Mouse (Mus musculus): Measurements from ENCODE around the gene Ifitm10. TPM values are rescaled to one million over a fixed set of nuclear protein-coding genes. Genes with fewer than 3 reads are reported as not detected.

The Ifitm10 gene
- polyA plus RNA-seq, 1 experiment from 2014 or later, result 1.9 TPM

Other genes with a start within 250 kb of the Ifitm10 start
- not detected in 2 replicates for gene Gm39115, start 237.7 kb downstream of the Ifitm10 start, polyA plus RNA-seq (2015; fragmentation: Nextera tagmentation; extraction: Ambion mirVana)
- gene Gm45337, start 229.1 kb downstream of the Ifitm10 start, polyA plus RNA-seq (2015; fragmentation: Nextera tagmentation; extraction: Ambion mirVana), result not detected in 2 replicates
- not detected in 2 replicates for gene Gm29735, start 216.6 kb downstream of the Ifitm10 start, polyA plus RNA-seq (2015; fragmentation: Nextera tagmentation; extraction: Ambion mirVana)
- gene Gm4553, start 208.0 kb downstream of the Ifitm10 start, polyA plus RNA-seq (2015; fragmentation: Nextera tagmentation; extraction: Ambion mirVana), result not detected in 2 replicates
- gene Krtap5-2, start 197.7 kb downstream of the Ifitm10 start, polyA plus RNA-seq (2015; fragmentation: Nextera tagmentation; extraction: Ambion mirVana), result not detected in 2 replicates
- not detected in 2 replicates for gene Gm10153, start 183.4 kb downstream of the Ifitm10 start, polyA plus RNA-seq (2015; fragmentation: Nextera tagmentation; extraction: Ambion mirVana)
- gene Krtap5-3, start 172.4 kb downstream of the Ifitm10 start, polyA plus RNA-seq (2015; fragmentation: Nextera tagmentation; extraction: Ambion mirVana), result not detected in 2 replicates
- gene Gm7579, start 161.9 kb downstream of the Ifitm10 start, polyA plus RNA-seq (2015; fragmentation: Nextera tagmentation; extraction: Ambion mirVana), result not detected in 2 replicates
- gene Krtap5-5, start 143.8 kb downstream of the Ifitm10 start, polyA plus RNA-seq (2015; fragmentation: Nextera tagmentation; extraction: Ambion mirVana), result not detected in 2 replicates
- gene Gm40460, start 132.7 kb downstream of the Ifitm10 start, polyA plus RNA-seq (2015; fragmentation: Nextera tagmentation; extraction: Ambion mirVana), result not detected in 2 replicates
- gene Gm2431, start 115.4 kb downstream of the Ifitm10 start, polyA plus RNA-seq (2015; fragmentation: Nextera tagmentation; extraction: Ambion mirVana), result not detected in 2 replicates
- not detected in 2 replicates for gene Gm4559, start 99.4 kb downstream of the Ifitm10 start, polyA plus RNA-seq (2015; fragmentation: Nextera tagmentation; extraction: Ambion mirVana)
- not detected in 2 replicates for gene Krtap5-1, start 76.6 kb downstream of the Ifitm10 start, polyA plus RNA-seq (2015; fragmentation: Nextera tagmentation; extraction: Ambion mirVana)
- gene Krtap5-4, start 70.2 kb downstream of the Ifitm10 start, polyA plus RNA-seq (2015; fragmentation: Nextera tagmentation; extraction: Ambion mirVana), result not detected in 2 replicates
- 1.2 and 1.9 TPM in 2 replicates for gene Gm49369, start 8.9 kb upstream of the Ifitm10 start, polyA plus RNA-seq (2015; fragmentation: Nextera tagmentation; extraction: Ambion mirVana)
- 282 and 329 TPM in 2 replicates for gene Ctsd, start 14.3 kb upstream of the Ifitm10 start, polyA plus RNA-seq (2015; fragmentation: Nextera tagmentation; extraction: Ambion mirVana)
- 5.4 and 5.6 TPM in 2 replicates for gene Syt8, start 61.1 kb upstream of the Ifitm10 start, polyA plus RNA-seq (2015; fragmentation: Nextera tagmentation; extraction: Ambion mirVana)
- gene Tnni2, start 68.1 kb upstream of the Ifitm10 start, polyA plus RNA-seq (2015; fragmentation: Nextera tagmentation; extraction: Ambion mirVana), result 4.8 and 4.9 TPM in 2 replicates
- gene Lsp1, start 87.1 kb upstream of the Ifitm10 start, polyA plus RNA-seq (2015; fragmentation: Nextera tagmentation; extraction: Ambion mirVana), result 130 and 145 TPM in 2 replicates
- 1.4 and 4.3 TPM in 2 replicates for gene Tnnt3, start 125.1 kb upstream of the Ifitm10 start, polyA plus RNA-seq (2015; fragmentation: Nextera tagmentation; extraction: Ambion mirVana)
- gene Mrpl23, start 158.9 kb upstream of the Ifitm10 start, polyA plus RNA-seq (2015; fragmentation: Nextera tagmentation; extraction: Ambion mirVana), result 44.9 and 57.4 TPM in 2 replicates

Measured in intestine, embryonic 15.5 days (tissue).